Mouse (Mus musculus) heart, embryonic 11.5 days (tissue): Measurements from ENCODE around the gene Mybpc3. TPM values are rescaled to one million over a fixed set of nuclear protein-coding genes. Genes with fewer than 3 reads are reported as not detected.

ENCODE experiments used
- ATAC-seq: fragments of 200-750 bp; cut with Nextera tagmentation; replicated peaks from 2 replicates; pipeline ENCODE4 v1.8.0; 2017; ENCODE audit warnings: moderate library complexity; ENCODE audit not compliant: insufficient number of reproducible peaks, low FRiP score, low TSS enrichment
- H3K27ac ChIP-seq: fragments of 300-500 bp; sonication (generic); 2 replicates; pipeline ENCODE4 v1.5.1; 2014; ENCODE audit warnings: mild to moderate bottlenecking, low read depth, low read length
- H3K27me3 ChIP-seq: fragments of 300-500 bp; sonication (generic); 2 replicates; pipeline ENCODE4 v1.6.1; 2014; ENCODE audit warnings: mild to moderate bottlenecking, low read length, mixed read lengths; ENCODE audit not compliant: control insufficient read depth, insufficient read depth
- H3K36me3 ChIP-seq: fragments of 300-500 bp; sonication (generic); 2 replicates; pipeline ENCODE4 v1.6.1; 2014; ENCODE audit warnings: mild to moderate bottlenecking, low read length, moderate library complexity, mixed read lengths; ENCODE audit not compliant: control insufficient read depth, insufficient read depth
- H3K4me1 ChIP-seq: fragments of 300-500 bp; sonication (generic); 2 replicates; pipeline ENCODE4 v1.6.1; 2014; ENCODE audit warnings: low read length; ENCODE audit not compliant: control insufficient read depth, insufficient read depth
- H3K4me2 ChIP-seq: fragments of 300-500 bp; sonication (generic); 2 replicates; pipeline ENCODE4 v1.6.1; 2014; ENCODE audit warnings: mild to moderate bottlenecking, moderate library complexity
- H3K4me3 ChIP-seq: fragments of 300-500 bp; sonication (generic); 2 replicates; pipeline ENCODE4 v1.5.1; 2014; ENCODE audit warnings: low read depth, low read length
- H3K9ac ChIP-seq: fragments of 300-500 bp; sonication (generic); 2 replicates; pipeline ENCODE4 v1.6.1; 2014; ENCODE audit warnings: mild to moderate bottlenecking, low read depth, low read length, moderate library complexity
- H3K9me3 ChIP-seq: fragments of 300-500 bp; sonication (generic); replicated peaks from 2 replicates; pipeline ENCODE4 v1.6.1; 2016; ENCODE audit warnings: low read length; ENCODE audit not compliant: control insufficient read depth
- WGBS: fragments of 180-500 bp; shearing (Covaris S2); extraction: QIAGEN DNeasy Blood & Tissue Kit; methylation state at CpG from one replicate; pipeline ENCODE4 v1.1.7; 2014; ENCODE audit not compliant: insufficient replicate concordance; 5-methylcytosine and 5-hydroxymethylcytosine counted together
- polyA plus RNA-seq: library from polyadenylated mRNA; unstranded; fragments of >200 nt; fragmentation: Nextera tagmentation; extraction: Ambion mirVana; gene quantifications from 2 replicates; pipeline ENCODE4 v1.2.1, GENCODE M21; 2014

Gene Mybpc3
- polyA plus RNA-seq, 1 experiment from 2014 or later, result 470 TPM

DNA sequence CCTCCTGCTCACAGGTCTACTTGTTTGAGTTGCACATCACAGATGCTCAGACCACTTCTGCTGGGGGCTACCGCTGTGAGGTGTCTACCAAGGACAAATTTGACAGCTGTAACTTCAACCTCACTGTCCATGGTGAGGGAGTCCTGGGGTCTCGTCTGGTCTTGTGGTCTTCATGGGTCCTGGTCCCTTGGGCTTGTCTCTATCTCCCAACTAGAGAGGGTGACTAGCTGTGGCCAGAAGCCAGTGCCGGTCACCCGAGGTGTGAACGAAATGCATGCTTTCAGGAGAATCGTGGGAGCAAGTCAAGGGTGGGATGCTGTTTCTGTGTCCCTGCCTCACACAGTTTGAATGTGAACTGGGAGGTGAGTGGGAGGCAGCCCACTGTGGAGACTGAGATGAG, 3.1 kb downstream of the Mybpc3 start:
- 55% methylated on average over 6 of the region's 6 CpGs for WGBS
- Histone ChIP-seq H3K36me3 (peaks cover 13% of the 10 kb centered on the region; the same call in 1 of the 2 replicates), H3K9me3 (no peaks in the 10 kb centered on the region), H3K4me2 (peak overlapping the region; percentile 76), H3K4me1 (peaks cover 42% of the 10 kb centered on the region), H3K9ac (peak overlapping the region; percentile 89), H3K27me3 (no peaks in the 10 kb centered on the region), H3K27ac (peak overlapping the region; percentile 30; the same call in 1 of the 2 replicates), H3K4me3 (peak overlapping the region; percentile 60)
- no peak for ATAC-seq

DNA sequence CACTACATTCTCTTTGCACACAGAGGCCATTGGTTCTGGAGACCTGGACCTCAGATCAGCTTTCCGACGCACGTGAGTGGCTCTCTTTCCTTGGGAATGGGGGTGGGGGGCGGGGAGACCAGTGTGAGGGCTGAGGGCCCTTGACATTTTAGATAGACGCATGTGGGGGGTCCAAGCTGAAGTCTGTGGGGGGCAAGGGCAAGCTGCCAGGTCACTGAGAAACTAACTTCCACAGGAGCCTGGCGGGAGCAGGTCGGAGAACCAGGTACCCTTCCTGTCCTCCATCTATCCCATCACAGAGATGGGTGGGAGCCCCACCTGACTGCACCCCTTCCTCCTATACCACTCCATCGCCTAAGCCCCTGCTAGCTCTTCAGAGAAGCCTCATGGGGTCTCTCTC, 3.6 kb downstream of the Mybpc3 start:
- no peaks in the 10 kb centered on the region for H3K9me3 ChIP-seq
- H3K27ac ChIP-seq, result no peak overlapping the region; the same call in 1 of the 2 replicates
- peak overlapping the region; percentile 60 for H3K4me3 ChIP-seq
- no peaks in the 10 kb centered on the region for H3K27me3 ChIP-seq
- peaks cover 39% of the 10 kb centered on the region for H3K4me1 ChIP-seq
- peak overlapping the region; percentile 76 for H3K4me2 ChIP-seq
- WGBS, result 55% methylated on average over 8 of the region's 8 CpGs
- no peak for ATAC-seq
- H3K9ac ChIP-seq, result peak overlapping the region; percentile 89
- H3K36me3 ChIP-seq, result peaks cover 13% of the 10 kb centered on the region; the same call in 1 of the 2 replicates

DNA sequence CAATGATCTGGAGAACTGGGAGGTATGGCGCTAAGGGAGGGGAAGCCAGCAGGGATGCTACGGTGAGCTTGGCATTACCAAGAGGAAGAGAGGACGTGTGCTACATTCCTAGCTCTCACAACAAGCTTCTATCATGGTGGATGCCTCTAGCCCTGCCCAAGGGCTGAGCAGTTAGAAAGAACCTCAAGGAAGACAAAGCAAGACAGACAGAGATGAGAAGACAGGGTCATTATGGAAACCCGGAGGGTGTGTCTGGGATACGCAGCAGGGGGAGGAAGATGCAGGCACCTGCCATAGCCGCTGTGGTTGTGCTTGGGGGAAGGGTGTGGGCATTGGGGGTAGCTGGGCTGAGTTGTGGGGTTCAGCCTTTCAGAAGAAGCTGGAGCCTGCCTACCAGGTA, 5.6 kb downstream of the Mybpc3 start:
- Histone ChIP-seq H3K9ac (peak overlapping the region; percentile 36; the same call in 1 of the 2 replicates), H3K9me3 (no peaks in the 10 kb centered on the region), H3K27me3 (no peaks in the 10 kb centered on the region), H3K36me3 (peaks cover 16% of the 10 kb centered on the region; the same call in 1 of the 2 replicates), H3K4me3 (no peak overlapping the region), H3K27ac (no peak overlapping the region), H3K4me2 (peak overlapping the region; percentile 76; the same call in 1 of the 2 replicates), H3K4me1 (peaks cover 32% of the 10 kb centered on the region)
- 72% methylated on average over 6 of the region's 6 CpGs for WGBS
- no peak for ATAC-seq

DNA sequence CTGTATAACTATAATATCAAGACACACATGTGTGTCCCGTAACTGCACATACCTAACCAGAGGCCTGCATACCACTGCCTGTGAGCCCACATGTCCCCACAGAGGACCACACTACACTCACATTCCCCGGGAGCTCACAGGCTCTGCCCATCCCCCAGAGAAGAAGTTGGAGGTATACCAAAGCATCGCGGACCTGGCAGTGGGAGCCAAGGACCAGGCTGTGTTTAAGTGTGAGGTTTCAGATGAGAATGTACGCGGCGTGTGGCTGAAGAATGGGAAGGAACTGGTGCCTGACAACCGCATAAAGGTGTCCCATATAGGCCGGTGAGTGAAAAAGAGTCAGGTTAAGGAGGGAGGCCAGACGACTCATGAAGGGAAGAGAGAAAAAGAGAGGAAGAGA, 7.2 kb downstream of the Mybpc3 start:
- Histone ChIP-seq H3K27ac (no peak overlapping the region), H3K9ac (no peak overlapping the region), H3K9me3 (no peaks in the 10 kb centered on the region), H3K36me3 (peaks cover 16% of the 10 kb centered on the region; the same call in 1 of the 2 replicates), H3K4me1 (peaks cover 32% of the 10 kb centered on the region), H3K4me3 (no peak overlapping the region), H3K27me3 (no peaks in the 10 kb centered on the region), H3K4me2 (no peak overlapping the region)
- 75% methylated on average over 10 of the region's 10 CpGs for WGBS
- ATAC-seq, result no peak

DNA sequence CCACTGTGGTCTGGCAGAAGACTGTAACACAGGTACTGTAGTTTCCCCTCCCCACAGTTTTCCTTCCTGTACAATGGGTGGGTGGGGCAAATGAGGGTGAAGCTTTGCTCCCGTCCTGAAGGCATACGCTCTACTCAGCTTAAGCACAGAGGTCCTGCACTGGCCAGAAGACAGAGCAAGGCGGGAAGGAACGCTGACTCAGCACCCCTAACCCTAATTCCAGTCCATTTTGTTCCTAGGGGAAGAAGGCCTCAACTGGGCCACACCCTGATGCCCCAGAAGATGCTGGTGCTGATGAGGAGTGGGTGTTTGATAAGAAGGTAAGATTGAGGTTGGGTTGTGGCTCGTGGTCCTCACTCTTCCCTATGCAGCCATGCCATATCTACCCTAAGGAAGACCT, 10.8 kb downstream of the Mybpc3 start:
- Histone ChIP-seq H3K4me3 (no peak overlapping the region), H3K27ac (no peak overlapping the region), H3K4me2 (no peak overlapping the region), H3K9me3 (no peaks in the 10 kb centered on the region), H3K4me1 (peaks cover 17% of the 10 kb centered on the region), H3K27me3 (no peaks in the 10 kb centered on the region), H3K36me3 (peaks cover 35% of the 10 kb centered on the region), H3K9ac (no peak overlapping the region)
- ATAC-seq, result no peak
- 53% methylated on average over 5 of the region's 5 CpGs for WGBS

DNA sequence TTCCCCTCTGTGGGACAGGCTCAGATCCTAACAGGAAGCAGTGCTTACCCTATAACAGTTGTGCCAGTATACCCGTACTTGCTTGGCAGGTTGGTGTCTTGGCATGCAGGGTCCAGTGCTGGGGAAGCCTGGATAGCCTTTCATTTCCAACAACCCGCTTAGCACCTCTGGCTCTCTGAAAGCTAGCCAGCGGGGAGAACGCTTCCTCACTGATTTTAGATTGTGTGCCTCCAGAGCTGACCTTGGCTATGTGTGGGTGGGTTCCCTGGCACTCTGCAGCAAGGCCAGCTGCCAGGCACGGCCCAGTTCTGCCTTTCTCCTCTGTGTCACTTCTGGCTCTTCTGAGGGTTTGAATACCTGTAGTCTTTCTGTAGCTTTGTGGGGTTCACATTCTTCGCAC, 12.2 kb downstream of the Mybpc3 start:
- Histone ChIP-seq H3K27ac (no peak overlapping the region), H3K9ac (no peak overlapping the region), H3K36me3 (peaks cover 36% of the 10 kb centered on the region), H3K9me3 (no peaks in the 10 kb centered on the region), H3K4me3 (no peak overlapping the region), H3K27me3 (no peaks in the 10 kb centered on the region), H3K4me2 (no peak overlapping the region), H3K4me1 (peaks cover 9% of the 10 kb centered on the region)
- WGBS, result 77% methylated on average over 6 of the region's 6 CpGs
- ATAC-seq, result no peak

DNA sequence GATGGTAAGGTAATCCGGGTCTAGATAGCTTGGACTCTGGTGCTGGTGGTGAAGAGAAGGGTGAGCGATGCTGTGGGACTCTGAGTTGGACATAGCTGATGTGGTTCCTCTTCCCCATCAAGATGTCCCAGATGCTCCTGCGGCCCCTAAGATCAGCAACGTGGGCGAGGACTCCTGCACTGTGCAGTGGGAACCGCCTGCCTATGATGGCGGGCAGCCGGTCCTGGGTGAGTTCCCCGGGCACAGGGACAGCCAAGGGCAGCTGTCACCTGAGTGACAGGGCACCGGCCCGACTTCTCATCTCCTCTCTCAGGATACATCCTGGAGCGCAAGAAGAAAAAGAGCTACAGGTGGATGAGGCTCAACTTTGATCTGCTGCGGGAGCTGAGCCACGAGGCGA, 13.3 kb downstream of the Mybpc3 start:
- no peak overlapping the region for H3K4me3 ChIP-seq
- 0 out of 2 replicates have a peak overlapping the region, but pooled peaks have one; percentile 43 for H3K27ac ChIP-seq
- ATAC-seq, result no peak
- peaks cover 45% of the 10 kb centered on the region for H3K36me3 ChIP-seq
- H3K4me2 ChIP-seq, result no peak overlapping the region
- H3K27me3 ChIP-seq, result no peaks in the 10 kb centered on the region
- peaks cover 4% of the 10 kb centered on the region for H3K4me1 ChIP-seq
- H3K9ac ChIP-seq, result no peak overlapping the region
- no peaks in the 10 kb centered on the region for H3K9me3 ChIP-seq
- 90% methylated on average over 15 of the region's 15 CpGs for WGBS

DNA sequence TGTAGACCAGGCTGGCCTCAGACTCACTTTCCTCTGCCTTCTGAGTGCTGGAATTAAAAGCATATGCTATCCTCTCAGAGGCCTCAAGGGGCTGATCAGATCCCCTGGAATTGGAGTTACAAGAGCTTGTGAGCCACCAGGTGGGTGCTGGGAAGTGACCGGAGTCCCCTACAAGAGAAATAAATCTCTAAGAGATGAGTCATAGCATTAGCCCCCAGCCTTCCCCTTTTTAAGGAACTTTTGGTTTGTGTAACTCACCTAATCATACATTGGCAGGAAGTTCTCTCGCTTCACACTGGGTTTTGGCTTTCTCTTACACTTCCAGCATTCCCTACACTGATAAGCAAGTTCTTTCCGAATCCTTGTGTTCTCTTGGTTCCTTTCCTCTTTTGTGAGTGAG, 14.1 kb downstream of the Mybpc3 start:
- no peak overlapping the region for H3K9ac ChIP-seq
- H3K9me3 ChIP-seq, result no peaks in the 10 kb centered on the region
- H3K4me2 ChIP-seq, result no peak overlapping the region
- peaks cover 4% of the 10 kb centered on the region for H3K4me1 ChIP-seq
- H3K27me3 ChIP-seq, result no peaks in the 10 kb centered on the region
- H3K4me3 ChIP-seq, result no peak overlapping the region
- no peak for ATAC-seq
- H3K36me3 ChIP-seq, result peaks cover 50% of the 10 kb centered on the region
- 54% methylated on average over 3 of the region's 3 CpGs for whole genome bisulfite sequencing
- peak overlapping the region; percentile 43 for H3K27ac ChIP-seq
